Mouse (Mus musculus) v-Abl transformed pro-B cells (cell line): ENCODE data around the gene Hist1h3f.

Experiments
- in situ Hi-C, 2 experiments: fragments of 400-800 bp; cut with MboI; formaldehyde crosslinking; loops; one replicate each; pipeline ENCODE4 v1.15.1; 2025; ENCODE audit not compliant: unreplicated experiment in 2 of 2

The Hist1h3f gene

DNA sequence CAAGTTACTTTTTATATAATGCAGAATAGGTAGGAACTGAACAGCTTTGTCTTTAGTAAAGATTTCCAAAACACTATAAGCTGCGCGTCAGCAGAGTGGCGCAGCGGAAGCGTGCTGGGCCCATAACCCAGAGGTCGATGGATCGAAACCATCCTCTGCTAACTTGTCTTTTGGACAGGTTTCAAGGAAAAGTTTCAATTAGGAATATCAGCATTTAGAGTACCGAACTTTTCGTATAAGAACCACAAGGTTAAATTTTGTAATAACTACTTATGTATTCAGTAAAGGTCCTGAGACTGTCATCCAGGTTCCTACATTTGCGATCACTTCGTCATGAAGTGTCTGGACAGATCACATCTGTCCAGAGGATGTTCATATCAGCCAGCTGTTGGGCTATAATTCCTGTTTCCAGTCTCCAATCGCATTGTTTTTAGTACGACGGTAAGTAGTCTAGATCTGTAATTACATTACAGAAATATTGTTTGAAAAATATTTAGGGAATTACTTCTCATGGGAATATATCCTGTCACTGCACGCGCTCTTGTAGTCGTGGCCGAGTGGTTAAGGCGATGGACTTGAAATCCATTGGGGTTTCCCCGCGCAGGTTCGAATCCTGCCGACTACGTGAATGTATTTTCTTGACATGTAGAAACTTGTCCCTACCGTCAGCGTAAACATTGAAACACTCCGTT is 26.1 kb upstream of the Hist1h3f start:
- in situ Hi-C loops: loop anchor here (5.0 to 10.0 kb wide), 7 partner anchors 70 to 1805 kb away; no protein-coding TSS in a partner anchor

- in situ Hi-C loops: loop anchor here (5.0 to 10.0 kb wide), 7 partner anchors 71 to 1806 kb away; no protein-coding TSS in a partner anchor
These were observed 25.6 kb upstream of the Hist1h3f start for GRCm38 (mm10) chr13:23518295-23518603.

DNA sequence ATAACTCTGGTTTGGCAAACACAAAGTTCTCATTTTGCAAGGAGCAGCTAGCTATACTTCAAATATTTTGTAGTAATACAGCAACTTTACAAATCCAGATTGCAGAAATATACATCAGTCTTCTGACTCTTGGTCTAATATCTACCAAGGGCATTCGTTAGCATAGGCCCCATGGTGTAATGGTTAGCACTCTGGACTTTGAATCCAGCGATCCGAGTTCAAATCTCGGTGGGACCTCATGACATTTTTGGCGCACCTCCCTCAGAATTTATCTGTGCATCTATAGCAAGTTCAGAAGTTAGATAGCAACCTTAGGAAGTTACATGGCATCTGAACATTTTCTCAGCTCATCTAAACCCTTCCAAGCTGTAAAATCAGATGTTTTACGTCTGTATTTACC is 25.0 kb upstream of the Hist1h3f start:
- in situ Hi-C loops: loop anchor here (5.0 to 10.0 kb wide), 7 partner anchors 72 to 1807 kb away; no protein-coding TSS in a partner anchor

GRCm38 (mm10) chr13:23519416-23519815 is 24.4 kb upstream of the Hist1h3f start:
- in situ Hi-C loops: loop anchor here (5.0 to 10.0 kb wide), 7 partner anchors 72 to 1807 kb away; no protein-coding TSS in a partner anchor

GRCm38 (mm10) chr13:23521703-23522102 is 22.1 kb upstream of the Hist1h3f start:
- in situ Hi-C loops: no loop called here

DNA sequence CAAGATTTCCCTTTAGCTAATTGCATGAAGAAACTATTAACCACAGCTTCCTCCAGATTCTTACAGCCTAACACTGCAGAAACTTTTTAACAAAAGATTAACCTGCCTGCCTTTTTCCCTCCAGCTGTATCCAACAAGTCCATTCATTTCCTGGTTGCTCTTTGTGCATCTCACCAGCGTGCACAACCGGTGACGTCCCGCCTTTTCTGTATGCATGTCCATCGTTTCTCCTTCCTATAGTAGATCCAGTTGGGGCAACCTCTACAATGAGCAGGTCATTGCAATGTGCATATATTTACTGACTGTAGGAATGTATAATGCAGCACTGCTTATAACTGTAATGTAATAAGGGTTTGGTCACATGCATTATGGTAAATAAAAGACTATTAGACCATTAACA is 19.9 kb upstream of the Hist1h3f start:
- in situ Hi-C loops: no loop called here

GRCm38 (mm10) chr13:23524654-23525053 is 19.2 kb upstream of the Hist1h3f start:
- in situ Hi-C loops: loop anchor here in 1 of 2 experiments (5.0 kb wide), 1 partner anchor 68 kb away; no protein-coding TSS in a partner anchor

- in situ Hi-C loops: loop anchor here in 1 of 2 experiments (5.0 kb wide), 1 partner anchor 66 kb away; no protein-coding TSS in a partner anchor
These were observed 18.0 kb upstream of the Hist1h3f start for GRCm38 (mm10) chr13:23525901-23526300.

DNA sequence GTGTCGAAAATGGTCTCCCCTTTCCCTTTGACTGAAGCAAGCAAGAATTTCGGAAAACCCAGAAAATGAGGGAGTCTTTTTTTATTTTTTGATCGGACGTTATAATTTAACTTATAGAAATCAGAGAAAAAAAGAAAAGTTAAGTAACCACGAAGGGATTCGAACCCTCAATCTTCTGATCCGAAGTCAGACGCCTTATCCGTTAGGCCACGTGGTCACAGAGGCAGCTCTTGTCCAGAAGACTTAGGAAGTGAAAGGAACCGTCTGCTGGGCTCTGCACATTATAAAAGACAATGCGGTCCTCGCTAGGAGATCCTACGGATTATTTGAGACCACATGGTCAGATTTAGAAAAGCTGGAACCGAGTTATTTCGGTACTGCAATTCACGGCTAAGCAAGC is 17.5 kb upstream of the Hist1h3f start:
- in situ Hi-C loops: loop anchor here in 1 of 2 experiments (5.0 kb wide), 1 partner anchor 66 kb away; no protein-coding TSS in a partner anchor

DNA sequence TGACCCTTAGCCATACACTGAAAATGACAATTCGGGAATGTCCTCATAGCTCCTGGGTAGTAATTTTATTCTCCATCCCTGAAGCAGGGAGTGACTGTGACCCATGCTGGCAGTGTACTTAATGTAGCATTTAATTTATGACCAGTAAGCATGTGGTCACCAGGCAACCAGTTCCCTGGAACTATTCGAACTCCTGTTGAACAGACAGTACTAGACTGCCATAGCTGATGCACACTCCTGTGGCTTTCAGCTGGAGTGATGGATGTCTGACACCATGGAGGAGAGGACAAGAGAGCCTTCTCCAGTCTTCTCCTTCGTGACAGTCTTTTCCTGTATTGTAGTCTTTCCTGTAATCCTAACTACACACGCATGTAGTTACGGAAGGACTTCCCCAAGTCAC is 14.8 kb upstream of the Hist1h3f start:
- in situ Hi-C loops: loop anchor here in 1 of 2 experiments (5.0 kb wide), 1 partner anchor 63 kb away; no protein-coding TSS in a partner anchor

GRCm38 (mm10) chr13:23529480-23530165 is 14.2 kb upstream of the Hist1h3f start:
- in situ Hi-C loops: loop anchor here (5.0 kb wide), 2 partner anchors 58 to 63 kb away; no protein-coding TSS in a partner anchor

DNA sequence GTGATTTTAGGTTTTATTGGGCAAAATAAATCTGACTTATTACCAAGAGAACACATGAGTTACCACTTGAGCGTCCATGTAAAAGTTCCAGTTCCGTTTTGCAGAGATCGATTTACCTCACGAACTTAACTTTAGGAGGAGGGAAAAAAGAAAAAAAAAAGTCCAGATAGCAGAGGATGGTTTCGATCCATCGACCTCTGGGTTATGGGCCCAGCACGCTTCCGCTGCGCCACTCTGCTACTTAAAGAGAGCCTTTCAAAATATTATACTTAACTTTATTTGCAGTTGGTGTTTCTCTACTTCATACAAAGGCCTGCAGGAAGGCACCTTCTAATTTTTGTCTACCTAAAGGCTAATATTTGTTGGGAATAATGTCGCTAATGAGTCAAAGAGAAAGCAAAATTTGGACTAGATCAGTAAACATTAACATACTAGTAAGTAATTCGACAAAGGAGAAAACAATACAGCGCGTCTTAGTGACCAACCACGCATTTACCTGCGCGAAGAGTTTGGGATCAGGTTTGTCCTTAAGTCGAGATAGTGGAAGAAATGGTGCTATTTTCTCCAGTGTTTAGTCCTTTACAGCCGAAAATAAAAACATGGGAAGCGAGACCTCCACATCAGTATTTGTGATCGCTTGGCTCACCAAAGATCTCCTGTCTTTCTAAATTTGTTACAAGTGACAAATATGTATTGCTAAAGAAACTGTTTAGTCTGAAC is 13.5 kb upstream of the Hist1h3f start:
- in situ Hi-C loops: loop anchor here in 1 of 2 experiments (5.0 kb wide), 1 partner anchor 57 kb away; no protein-coding TSS in a partner anchor

DNA sequence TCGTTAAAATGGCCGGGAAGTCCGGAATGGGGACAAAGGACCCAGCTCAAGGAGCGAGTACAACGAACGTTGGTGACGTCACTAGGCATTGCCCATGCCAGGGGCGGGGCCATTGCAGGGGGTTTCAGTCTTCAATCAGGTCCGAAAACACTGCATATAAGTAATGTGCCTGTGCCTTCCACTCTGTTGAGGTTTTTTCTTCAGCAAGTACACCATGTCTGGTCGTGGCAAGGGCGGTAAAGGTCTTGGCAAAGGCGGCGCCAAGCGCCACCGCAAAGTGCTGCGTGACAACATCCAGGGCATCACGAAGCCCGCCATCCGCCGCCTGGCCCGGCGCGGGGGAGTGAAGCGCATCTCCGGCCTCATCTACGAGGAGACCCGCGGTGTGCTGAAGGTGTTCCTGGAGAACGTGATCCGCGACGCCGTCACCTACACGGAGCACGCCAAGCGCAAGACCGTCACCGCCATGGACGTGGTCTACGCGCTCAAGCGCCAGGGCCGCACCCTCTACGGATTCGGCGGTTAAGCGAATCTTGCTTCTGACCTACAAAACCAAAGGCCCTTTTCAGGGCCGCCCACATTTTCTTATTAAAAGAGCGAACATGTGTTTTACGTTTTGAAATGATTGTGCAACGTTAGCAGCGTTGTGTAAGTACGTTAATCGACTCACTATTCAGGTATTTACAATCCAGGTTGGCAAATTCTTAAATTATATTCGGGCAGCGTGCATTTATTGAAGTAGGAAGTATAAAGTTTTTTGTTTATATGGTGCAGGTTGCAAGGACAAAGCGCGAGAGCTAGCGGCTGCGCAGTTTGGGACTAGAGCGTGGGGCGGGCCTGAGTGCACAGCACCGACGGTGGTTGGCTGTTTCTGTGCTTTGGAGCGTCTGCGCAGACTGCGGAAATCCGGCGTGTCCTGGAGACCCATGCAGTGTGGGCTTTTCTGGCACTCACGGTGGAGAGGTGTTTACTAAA is 12.7 kb upstream of the Hist1h3f start, which contains the start of gene Hist1h4h:
Gene Hist1h4h, plus strand, starts transcription at position 150 of the 975 bp plus-strand sequence.
- in situ Hi-C loops: loop anchor here in 1 of 2 experiments (5.0 kb wide), 1 partner anchor 56 kb away; no protein-coding TSS in a partner anchor

DNA sequence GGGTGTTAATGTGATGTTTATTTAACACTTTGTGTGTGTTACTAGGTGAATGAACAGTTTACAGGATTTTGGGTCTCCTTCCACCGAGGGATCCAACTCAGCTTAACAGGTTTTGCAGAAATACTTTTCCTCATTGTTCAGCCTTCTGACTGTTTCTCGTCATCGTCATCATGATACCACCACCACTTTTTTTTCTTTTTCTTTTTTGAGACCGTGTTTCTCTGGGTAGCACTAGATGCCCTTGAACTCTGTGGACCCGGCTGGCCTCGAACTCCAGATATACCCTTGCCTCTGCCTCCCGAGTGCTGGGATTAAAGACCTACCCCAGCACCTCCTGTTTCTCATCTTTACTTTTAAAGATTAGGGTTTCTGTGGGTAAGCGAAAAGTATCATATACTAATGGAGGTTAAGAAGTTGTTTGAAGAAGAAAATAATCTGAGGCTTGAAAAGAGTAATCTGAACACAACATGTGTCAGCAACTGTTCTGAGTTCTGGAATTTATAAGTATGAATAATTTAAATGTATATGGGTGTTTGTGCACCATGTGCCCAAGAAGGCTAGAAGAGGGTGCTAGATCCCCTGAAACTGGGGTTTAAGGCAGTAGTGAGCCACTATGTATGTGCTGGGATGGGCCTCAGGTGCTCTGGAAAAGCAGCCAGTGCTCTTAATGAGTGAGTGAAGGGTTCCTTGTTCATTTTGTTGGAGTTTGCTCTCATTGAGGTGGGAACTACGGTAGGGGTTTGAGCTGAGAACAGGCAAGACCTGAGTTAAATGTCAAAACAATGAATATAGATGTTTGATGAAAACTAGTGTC is 11.4 kb upstream of the Hist1h3f start:
- in situ Hi-C loops: loop anchor here in 1 of 2 experiments (5.0 kb wide), 1 partner anchor 55 kb away; no protein-coding TSS in a partner anchor

- in situ Hi-C loops: loop anchor here in 1 of 2 experiments (5.0 kb wide), 1 partner anchor 54 kb away; no protein-coding TSS in a partner anchor
These were observed 10.1 kb upstream of the Hist1h3f start, which contains the start of gene Hist1h2af for GRCm38 (mm10) chr13:23533560-23534367. Gene Hist1h2af (plus strand): TSS chr13:23533906.

GRCm38 (mm10) chr13:23534368-23535131 is 9.3 kb upstream of the Hist1h3f start:
- in situ Hi-C loops: loop anchor here in 1 of 2 experiments (5.0 kb wide), 1 partner anchor 53 kb away; no protein-coding TSS in a partner anchor
